Mouse (Mus musculus): ENCODE measurements around the gene Clec4a1. TPM values are rescaled to one million over a fixed set of nuclear protein-coding genes. Genes with fewer than 3 reads are reported as not detected.

The Clec4a1 gene
- total and polyA plus RNA-seq, 2 experiments from 2014 or later = 0.63 to 1.5 TPM

DNA sequence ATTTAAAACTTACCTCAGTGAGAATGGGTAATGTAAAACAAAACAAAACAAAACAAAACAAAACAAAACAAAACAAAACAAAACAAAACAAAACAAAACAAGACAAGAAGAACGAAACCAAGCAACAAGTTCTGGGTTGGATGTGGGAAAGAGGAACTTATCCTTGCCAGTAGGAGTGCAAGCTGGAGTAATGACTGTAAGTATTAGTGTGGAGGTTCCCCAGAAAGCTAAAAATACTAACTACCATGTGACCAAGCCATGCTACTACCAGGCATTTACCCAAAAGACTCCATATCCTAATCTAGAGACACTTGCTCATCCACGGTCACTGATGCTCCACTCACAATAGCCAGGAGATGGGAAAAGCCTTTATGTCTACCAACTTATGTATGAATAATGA is 25.1 kb downstream of the Clec4a1 start:
- no peaks in the 10 kb centered on the region for H3K27me3 ChIP-seq (ENCODE audit: insufficient read depth, low read length)
- DNase-seq (ENCODE audit: low spot score) (no peak), ATAC-seq (no peak)
- TF ChIP-seq CTCF (IDR thresholded peaks at IDR 0.05; ENCODE audit: low read depth) = no peak
- H3K27ac ChIP-seq = no peak overlapping the region
- no peaks in the 10 kb centered on the region for H3K9me3 ChIP-seq (ENCODE audit: low read length)
- no peak overlapping the region for H3K4me2 ChIP-seq (ENCODE audit: low read depth, low read length)
- no peak overlapping the region for H3K9ac ChIP-seq (replicated peaks; ENCODE audit: low read length)
- H3K4me3 ChIP-seq (ENCODE audit: low read length) = no peak overlapping the region
- no peaks in the 10 kb centered on the region for H3K4me1 ChIP-seq (ENCODE audit: insufficient read depth, low read length)
- 82% methylated on average over 2 of the region's 2 CpGs for WGBS
- no peaks in the 10 kb centered on the region for H3K36me3 ChIP-seq (ENCODE audit: insufficient read depth, low read length)

DNA sequence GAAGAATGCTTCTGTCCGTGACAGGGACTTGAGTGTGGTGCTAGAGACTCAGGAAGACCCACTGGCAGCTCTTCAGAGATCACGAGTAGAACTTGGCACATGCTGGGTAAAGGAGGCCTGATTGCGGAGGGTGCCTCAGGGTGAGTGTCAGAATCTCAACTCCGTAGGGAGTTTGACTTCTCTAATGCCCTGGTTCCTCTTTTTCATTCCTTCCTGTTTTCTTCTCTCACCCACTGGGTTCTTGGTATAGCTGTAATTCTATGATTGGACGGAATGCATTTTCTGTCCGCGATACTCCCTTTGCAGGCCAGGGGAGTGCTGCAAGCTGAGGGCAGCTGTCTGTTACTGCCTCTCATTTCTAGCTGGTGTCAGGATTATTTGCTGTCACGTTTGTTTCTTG is 30.8 kb downstream of the Clec4a1 start, which contains the start of gene Clec4a3:
Gene Clec4a3 (plus strand): TSS at position 115 of the 400 bp plus-strand sequence.
- 82% methylated on average over 8 of the region's 8 CpGs for WGBS
- Histone ChIP-seq H3K9me3 (ENCODE audit: low read length) (no peaks in the 10 kb centered on the region), H3K4me1 (ENCODE audit: insufficient read depth, low read length) (no peaks in the 10 kb centered on the region), H3K4me2 (ENCODE audit: low read depth, low read length) (no peak within 1 kb of the TSS), H3K9ac (replicated peaks; ENCODE audit: low read length) (no peak within 1 kb of the TSS), H3K27ac (no peak within 1 kb of the TSS), H3K36me3 (ENCODE audit: insufficient read depth, low read length) (no peaks in the 10 kb centered on the region), H3K4me3 (ENCODE audit: low read length) (no peak within 1 kb of the TSS), H3K27me3 (ENCODE audit: insufficient read depth, low read length) (no peaks in the 10 kb centered on the region)
- TF ChIP-seq CTCF (IDR thresholded peaks at IDR 0.05; ENCODE audit: low read depth) = no peak
- ATAC-seq (no peak), DNase-seq (ENCODE audit: low spot score) (no peak)

DNA sequence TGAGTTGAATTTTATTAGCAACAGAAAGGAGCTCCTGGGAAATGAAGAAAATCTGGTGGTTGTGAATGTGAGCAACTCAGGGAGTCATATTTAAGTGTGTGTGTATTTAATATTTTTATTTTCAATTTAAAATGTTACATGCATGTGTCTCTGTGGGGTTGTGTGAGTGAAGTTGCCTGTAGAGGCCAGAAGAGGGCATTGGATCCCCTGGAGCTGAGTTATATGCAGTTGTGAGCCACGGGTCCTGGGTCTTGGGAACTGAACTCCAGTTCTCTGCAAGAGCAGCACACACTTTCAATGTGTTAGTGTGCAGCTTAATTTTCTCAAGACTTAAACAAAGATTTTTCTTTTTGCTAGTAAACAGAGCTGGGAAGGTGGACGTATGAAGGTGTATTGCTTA is 42.9 kb downstream of the Clec4a1 start:
- no peak for DNase-seq (ENCODE audit: low spot score)
- TF ChIP-seq CTCF (IDR thresholded peaks at IDR 0.05; ENCODE audit: low read depth) = no peak
- Histone ChIP-seq H3K4me3 (ENCODE audit: low read length) (no peak overlapping the region), H3K27me3 (ENCODE audit: insufficient read depth, low read length) (no peaks in the 10 kb centered on the region), H3K9me3 (ENCODE audit: low read length) (0 out of 2 replicates have a peak, but pooled peaks cover 3% of the 10 kb centered on the region), H3K4me2 (ENCODE audit: low read depth, low read length) (no peak overlapping the region), H3K9ac (replicated peaks; ENCODE audit: low read length) (no peak overlapping the region), H3K4me1 (ENCODE audit: insufficient read depth, low read length) (no peaks in the 10 kb centered on the region), H3K27ac (no peak overlapping the region), H3K36me3 (ENCODE audit: insufficient read depth, low read length) (no peaks in the 10 kb centered on the region)
- 84% methylated on average over 2 of the region's 2 CpGs for WGBS
- ATAC-seq = no peak

DNA sequence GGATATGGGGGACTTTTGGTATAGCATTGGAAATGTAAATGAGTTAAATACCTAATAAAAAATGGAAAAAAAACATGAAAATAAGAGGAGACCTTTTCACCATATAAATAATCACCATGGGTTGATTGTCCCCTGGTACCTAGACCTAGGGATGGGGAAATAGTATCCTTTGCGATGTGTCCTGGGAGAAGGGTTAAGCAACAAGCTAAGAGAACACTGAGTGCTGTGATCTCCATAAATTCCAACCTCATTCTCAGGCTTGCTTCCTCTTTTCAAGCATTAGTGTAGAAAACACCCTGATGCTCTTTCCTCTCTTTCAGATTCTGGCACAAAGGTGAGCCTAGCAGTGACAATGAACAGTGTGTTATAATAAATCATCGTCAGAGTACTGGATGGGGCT is 47.4 kb downstream of the Clec4a1 start:
- no peak overlapping the region for H3K9ac ChIP-seq (replicated peaks; ENCODE audit: low read length)
- WGBS = 86% methylated on average over 2 of the region's 2 CpGs

More for the DNA sequence above, 47.4 kb downstream of the Clec4a1 start:
- 0 out of 2 replicates have a peak, but pooled peaks cover 4% of the 10 kb centered on the region for H3K9me3 ChIP-seq (ENCODE audit: low read length)
- no peak for TF ChIP-seq CTCF (IDR thresholded peaks at IDR 0.05; ENCODE audit: low read depth)
- no peaks in the 10 kb centered on the region for H3K27me3 ChIP-seq (ENCODE audit: insufficient read depth, low read length)
- DNase-seq (ENCODE audit: low spot score) (no peak), ATAC-seq (no peak)
- H3K4me3 ChIP-seq (ENCODE audit: low read length) = no peak overlapping the region
- no peaks in the 10 kb centered on the region for H3K4me1 ChIP-seq (ENCODE audit: insufficient read depth, low read length)
- H3K27ac ChIP-seq = no peak overlapping the region
- no peaks in the 10 kb centered on the region for H3K36me3 ChIP-seq (ENCODE audit: insufficient read depth, low read length)
- no peak overlapping the region for H3K4me2 ChIP-seq (ENCODE audit: low read depth, low read length)

Other genes starting within 250 kb of the Clec4a1 start
- not detected in 2 replicates for gene Nanog, start 214.4 kb upstream of the Clec4a1 start, total RNA-seq (2014; rRNA removed)
- 0.15 and 0.16 TPM in 2 replicates for gene Nanog, start 214.4 kb upstream of the Clec4a1 start, polyA plus RNA-seq (2015; fragmentation: Nextera tagmentation; extraction: Ambion mirVana)
- gene Slc2a3, start 120.2 kb upstream of the Clec4a1 start, total RNA-seq (2014; rRNA removed) = 108 and 129 TPM in 2 replicates
- 48.9 and 49.7 TPM in 2 replicates for gene Slc2a3, start 120.2 kb upstream of the Clec4a1 start, polyA plus RNA-seq (2015; fragmentation: Nextera tagmentation; extraction: Ambion mirVana)
- 20.1 and 32.5 TPM in 2 replicates for gene Foxj2, start 101.9 kb upstream of the Clec4a1 start, total RNA-seq (2014; rRNA removed)
- 5.9 and 6.9 TPM in 2 replicates for gene Foxj2, start 101.9 kb upstream of the Clec4a1 start, polyA plus RNA-seq (2015; fragmentation: Nextera tagmentation; extraction: Ambion mirVana)
- 1.3 and 2.2 TPM in 2 replicates for gene C3ar1, start 65.7 kb upstream of the Clec4a1 start, total RNA-seq (2014; rRNA removed)
- gene C3ar1, start 65.7 kb upstream of the Clec4a1 start, polyA plus RNA-seq (2015; fragmentation: Nextera tagmentation; extraction: Ambion mirVana) = 1.4 and 1.5 TPM in 2 replicates
- gene Necap1, start 47.4 kb upstream of the Clec4a1 start, total RNA-seq (2014; rRNA removed) = 119 and 121 TPM in 2 replicates
- gene Necap1, start 47.4 kb upstream of the Clec4a1 start, polyA plus RNA-seq (2015; fragmentation: Nextera tagmentation; extraction: Ambion mirVana) = 158 and 162 TPM in 2 replicates
- gene Clec4a3, start 30.7 kb downstream of the Clec4a1 start, total RNA-seq (2014; rRNA removed) = 0.14 and 0.78 TPM in 2 replicates
- gene Clec4a3, start 30.7 kb downstream of the Clec4a1 start, polyA plus RNA-seq (2015; fragmentation: Nextera tagmentation; extraction: Ambion mirVana) = 1.5 and 1.7 TPM in 2 replicates
- gene Clec4a4, start 68.5 kb downstream of the Clec4a1 start, total RNA-seq (2014; rRNA removed) = not detected in 2 replicates
- gene Clec4a4, start 68.5 kb downstream of the Clec4a1 start, polyA plus RNA-seq (2015; fragmentation: Nextera tagmentation; extraction: Ambion mirVana) = not detected in 2 replicates
- not detected in 2 replicates for gene Clec4b1, start 128.1 kb downstream of the Clec4a1 start, total RNA-seq (2014; rRNA removed)
- not detected in 2 replicates for gene Clec4b1, start 128.1 kb downstream of the Clec4a1 start, polyA plus RNA-seq (2015; fragmentation: Nextera tagmentation; extraction: Ambion mirVana)
- 0.89 TPM in 1 of 2 replicates, not detected in the other for gene Clec4a2, start 184.6 kb downstream of the Clec4a1 start, total RNA-seq (2014; rRNA removed)
- 1.3 and 2.2 TPM in 2 replicates for gene Clec4a2, start 184.6 kb downstream of the Clec4a1 start, polyA plus RNA-seq (2015; fragmentation: Nextera tagmentation; extraction: Ambion mirVana)

All from hindbrain, postnatal 0 days (tissue).